Mouse (Mus musculus) midbrain, postnatal 0 days (tissue): ENCODE results near the gene Rab3il1. TPM values are rescaled to one million over a fixed set of nuclear protein-coding genes. Genes with fewer than 3 reads are reported as not detected.

Experiments used
- ATAC-seq: fragments of 200-750 bp; cut with Nextera tagmentation; 2 replicates; pipeline ENCODE4 v1.8.0; 2017; ENCODE audit warnings: moderate number of reproducible peaks, mild to moderate bottlenecking, moderate TSS enrichment, moderate library complexity; ENCODE audit not compliant: low FRiP score
- DNase-seq: peaks from one replicate; pipeline ENCODE4 v3.0.0-alpha.2; 2015; ENCODE audit warnings: low spot score
- H3K27ac ChIP-seq: fragments of 300-500 bp; sonication (generic); 2 replicates; pipeline ENCODE4 v1.5.1; 2014; ENCODE audit warnings: low read depth, mild to moderate bottlenecking, low read length, mixed read lengths
- H3K27me3 ChIP-seq: fragments of 300-500 bp; sonication (generic); 2 replicates; pipeline ENCODE4 v1.6.1; 2014; ENCODE audit warnings: low read length, control low read depth, mixed read lengths; ENCODE audit not compliant: insufficient read depth
- H3K36me3 ChIP-seq: fragments of 300-500 bp; sonication (generic); 2 replicates; pipeline ENCODE4 v1.6.1; 2014; ENCODE audit warnings: low read length, control low read depth, mixed read lengths; ENCODE audit not compliant: insufficient read depth
- H3K4me1 ChIP-seq: fragments of 300-500 bp; sonication (generic); 2 replicates; pipeline ENCODE4 v1.6.1; 2014; ENCODE audit warnings: mild to moderate bottlenecking, control low read depth, antibody characterized with exemption, low read length, mixed read lengths; ENCODE audit not compliant: insufficient read depth
- H3K4me2 ChIP-seq: fragments of 300-500 bp; sonication (generic); 2 replicates; pipeline ENCODE4 v1.6.1; 2014; ENCODE audit warnings: low read depth, mild to moderate bottlenecking, low read length, mixed read lengths; ENCODE audit not compliant: poor library complexity, severe bottlenecking
- H3K4me3 ChIP-seq: fragments of 300-500 bp; sonication (generic); 2 replicates; pipeline ENCODE4 v1.5.1; 2014; ENCODE audit warnings: low read depth, mild to moderate bottlenecking, low read length, moderate library complexity
- H3K9ac ChIP-seq: fragments of 300-500 bp; sonication (generic); replicated peaks from 2 replicates; pipeline ENCODE4 v1.6.1; 2014; ENCODE audit warnings: mild to moderate bottlenecking, low read length, moderate library complexity, mixed read lengths; ENCODE audit not compliant: poor library complexity, severe bottlenecking
- H3K9me3 ChIP-seq: fragments of 300-500 bp; sonication (generic); 2 replicates; pipeline ENCODE4 v1.6.1; 2016; ENCODE audit warnings: low read length, control low read depth
- CTCF ChIP-seq: IDR thresholded peaks from 2 replicates; pipeline ENCODE4 v1.5.1; 2016; ENCODE audit warnings: antibody characterized with exemption, mild to moderate bottlenecking
- WGBS: fragments of 180-500 bp; shearing (Covaris S2); extraction: QIAGEN DNeasy Blood & Tissue Kit; methylation state at CpG from one replicate; pipeline ENCODE4 v1.1.7; 2014; 5-methylcytosine and 5-hydroxymethylcytosine counted together
- polyA plus RNA-seq: library from polyadenylated mRNA; unstranded; fragments of >200 nt; fragmentation: Nextera tagmentation; extraction: Ambion mirVana; gene quantifications from 2 replicates; pipeline ENCODE4 v1.2.1, GENCODE M21; 2015
- total RNA-seq: library from RNA; depleted of rRNA; stranded (reverse); fragments of >200 nt; gene quantifications from 2 replicates; pipeline ENCODE4 v1.2.3, GENCODE M21; 2014

Gene Rab3il1
- total and polyA plus RNA-seq, 2 experiments from 2014 or later: 21.7 to 23.3 TPM

- WGBS: 13% methylated on average over 3 of the region's 3 CpGs
- no peak overlapping the region for H3K9ac ChIP-seq
- H3K27me3 ChIP-seq: no peaks in the 10 kb centered on the region
- H3K27ac ChIP-seq: no peak overlapping the region
- no peaks in the 10 kb centered on the region for H3K36me3 ChIP-seq
- no peak overlapping the region for H3K4me2 ChIP-seq
- no peak overlapping the region for H3K4me3 ChIP-seq
- TF ChIP-seq CTCF: peak; percentile 89
- H3K4me1 ChIP-seq: no peaks in the 10 kb centered on the region
- H3K9me3 ChIP-seq: no peaks in the 10 kb centered on the region
- DNase-seq (peak; percentile 74), ATAC-seq (peak; percentile 58; the same call in 1 of the 2 replicates)
Observed at GRCm38 (mm10) chr19:10000330-10000729, 1.1 kb upstream of the Rab3il1 start.

- DNase-seq: no peak
- H3K4me1 ChIP-seq: no peaks in the 10 kb centered on the region
- no peak overlapping the region for H3K9ac ChIP-seq
- H3K36me3 ChIP-seq: no peaks in the 10 kb centered on the region
- no peak overlapping the region for H3K4me2 ChIP-seq
- no peak for ATAC-seq
- TF ChIP-seq CTCF: no peak
- H3K4me3 ChIP-seq: no peak overlapping the region
- WGBS: 96% methylated on average over 1 of the region's 1 CpGs
- no peaks in the 10 kb centered on the region for H3K9me3 ChIP-seq
- no peak overlapping the region for H3K27ac ChIP-seq
- no peaks in the 10 kb centered on the region for H3K27me3 ChIP-seq
Observed at GRCm38 (mm10) chr19:10003696-10004095, 2.2 kb downstream of the Rab3il1 start.

GRCm38 (mm10) chr19:10011408-10011807 lies 9.9 kb downstream of the Rab3il1 start:
- H3K9me3 ChIP-seq: no peaks in the 10 kb centered on the region
- no peak overlapping the region for H3K27ac ChIP-seq
- DNase-seq (no peak), ATAC-seq (no peak)
- H3K4me3 ChIP-seq: no peak overlapping the region
- no peaks in the 10 kb centered on the region for H3K36me3 ChIP-seq
- 74% methylated on average over 1 of the region's 1 CpGs for WGBS
- H3K9ac ChIP-seq: no peak overlapping the region
- no peak overlapping the region for H3K4me2 ChIP-seq
- H3K27me3 ChIP-seq: no peaks in the 10 kb centered on the region
- H3K4me1 ChIP-seq: no peaks in the 10 kb centered on the region
- no peak for TF ChIP-seq CTCF

- Histone ChIP-seq H3K4me2 (no peak overlapping the region), H3K27ac (no peak overlapping the region), H3K4me3 (no peak overlapping the region), H3K36me3 (no peaks in the 10 kb centered on the region), H3K9me3 (no peaks in the 10 kb centered on the region), H3K27me3 (no peaks in the 10 kb centered on the region), H3K9ac (no peak overlapping the region), H3K4me1 (no peaks in the 10 kb centered on the region)
- DNase-seq (no peak), ATAC-seq (no peak)
- 40% methylated on average over 6 of the region's 6 CpGs for WGBS
- TF ChIP-seq CTCF: no peak
Observed at GRCm38 (mm10) chr19:10012827-10013278, 11.4 kb downstream of the Rab3il1 start.

GRCm38 (mm10) chr19:10013348-10013747 lies 11.9 kb downstream of the Rab3il1 start:
- no peaks in the 10 kb centered on the region for H3K27me3 ChIP-seq
- no peaks in the 10 kb centered on the region for H3K36me3 ChIP-seq
- no peaks in the 10 kb centered on the region for H3K9me3 ChIP-seq
- H3K4me1 ChIP-seq: no peaks in the 10 kb centered on the region
- WGBS: 62% methylated on average over 3 of the region's 3 CpGs
- no peak overlapping the region for H3K27ac ChIP-seq
- no peak overlapping the region for H3K9ac ChIP-seq
- ATAC-seq (no peak), DNase-seq (no peak)
- no peak overlapping the region for H3K4me3 ChIP-seq
- no peak overlapping the region for H3K4me2 ChIP-seq
- no peak for TF ChIP-seq CTCF

- DNase-seq (no peak), ATAC-seq (no peak)
- no peak overlapping the region for H3K9ac ChIP-seq
- no peak for TF ChIP-seq CTCF
- 69% methylated on average over 5 of the region's 5 CpGs for WGBS
- no peak overlapping the region for H3K4me2 ChIP-seq
- H3K4me3 ChIP-seq: no peak overlapping the region
- H3K27ac ChIP-seq: no peak overlapping the region
- H3K9me3 ChIP-seq: no peaks in the 10 kb centered on the region
- H3K27me3 ChIP-seq: no peaks in the 10 kb centered on the region
- no peaks in the 10 kb centered on the region for H3K36me3 ChIP-seq
- peaks cover 6% of the 10 kb centered on the region; the same call in 1 of the 2 replicates for H3K4me1 ChIP-seq
Observed at GRCm38 (mm10) chr19:10013913-10014312, 12.4 kb downstream of the Rab3il1 start.
